Mouse (Mus musculus) olfactory bulb, adult 2 months (tissue): ENCODE results near the gene Nova1.

Source experiments
- CTCF ChIP-seq: fragments of 200-500 bp; IDR thresholded peaks from 2 replicates; pipeline ENCODE4 v1.5.1; 2012; ENCODE audit warnings: low read depth, mild to moderate bottlenecking, low read length, moderate library complexity; ENCODE audit not compliant: insufficient read depth
- POLR2A ChIP-seq: fragments of 200-500 bp; IDR thresholded peaks from 2 replicates; pipeline ENCODE4 v1.6.1; 2012; ENCODE audit warnings: mild to moderate bottlenecking, low read depth, low read length, moderate library complexity; ENCODE audit not compliant: insufficient read depth

DNA sequence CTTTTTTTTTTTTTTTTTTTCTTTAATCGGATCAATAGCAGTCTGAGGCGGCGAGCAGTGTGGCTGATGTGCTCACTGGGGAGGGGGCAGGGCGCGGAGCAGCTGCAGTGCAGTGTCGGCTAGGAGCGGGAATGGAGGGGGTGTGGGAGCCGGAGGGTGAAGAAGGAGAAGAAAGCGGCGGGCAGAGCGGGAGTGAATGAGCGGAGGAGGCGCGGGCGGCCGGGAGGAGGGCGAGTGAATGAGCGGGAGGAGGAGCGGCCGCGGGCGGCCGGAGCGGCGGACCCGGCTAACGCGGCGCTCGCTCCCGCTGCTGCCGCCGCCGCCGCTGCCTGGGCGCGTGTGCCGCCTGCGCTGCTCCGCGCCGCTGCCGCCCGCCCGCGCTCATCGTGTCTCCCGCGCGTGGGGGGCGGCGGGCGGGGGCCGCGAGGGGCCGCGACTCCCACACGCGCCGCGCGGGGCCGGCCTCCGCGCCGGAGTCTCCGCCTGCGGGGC is at the start of gene Nova1:
- peak; percentile 32; the same call in 1 of the 2 replicates for TF ChIP-seq POLR2A
- no peak for TF ChIP-seq CTCF
